Mouse (Mus musculus): ENCODE data around the gene Terb2. TPM values are rescaled to one million over a fixed set of nuclear protein-coding genes. Genes with fewer than 3 reads are reported as not detected.
A peak's percentile ranks its signal among the peaks of the same experiment; 100 is the strongest.

Gene Terb2
- polyA plus RNA-seq, 1 experiment from 2014 or later: not detected

- peak; percentile 61 for DNase-seq (ENCODE audit: low spot score)
- Histone ChIP-seq H3K4me2 (replicated peaks; ENCODE audit: low read depth, low read length) (no peak overlapping the region), H3K9me3 (ENCODE audit: low read length) (no peaks in the 10 kb centered on the region), H3K27me3 (replicated peaks; ENCODE audit: insufficient read depth, low read length) (no peaks in the 10 kb centered on the region), H3K9ac (replicated peaks; ENCODE audit: low read depth) (no peak overlapping the region), H3K4me1 (ENCODE audit: insufficient read depth, low read depth, low read length) (no peaks in the 10 kb centered on the region), H3K4me3 (ENCODE audit: low read depth, low read length) (no peak overlapping the region), H3K27ac (ENCODE audit: low read length) (no peak overlapping the region), H3K36me3 (ENCODE audit: insufficient read depth, low read length) (0 out of 2 replicates have a peak, but pooled peaks cover 3% of the 10 kb centered on the region)
- WGBS: 25% methylated on average over 6 of the region's 6 CpGs
- no peak for TF ChIP-seq CTCF (IDR thresholded peaks at IDR 0.05)
- TF ChIP-seq EP300 (IDR thresholded peaks at IDR 0.05): no peak
- peak; percentile 43 for ATAC-seq
Measured at GRCm38 (mm10) chr2:122158362-122158802, 27.7 kb upstream of the Terb2 start.

GRCm38 (mm10) chr2:122159667-122160066 is 26.4 kb upstream of the Terb2 start:
- 77% methylated on average over 6 of the region's 6 CpGs for WGBS
- no peak overlapping the region for H3K27ac ChIP-seq (ENCODE audit: low read length)
- no peaks in the 10 kb centered on the region for H3K9me3 ChIP-seq (ENCODE audit: low read length)
- no peaks in the 10 kb centered on the region for H3K4me1 ChIP-seq (ENCODE audit: insufficient read depth, low read depth, low read length)
- no peak overlapping the region for H3K9ac ChIP-seq (replicated peaks; ENCODE audit: low read depth)
- TF ChIP-seq CTCF (IDR thresholded peaks at IDR 0.05) (no peak), EP300 (IDR thresholded peaks at IDR 0.05) (no peak)
- no peak overlapping the region for H3K4me3 ChIP-seq (ENCODE audit: low read depth, low read length)
- no peak for ATAC-seq
- no peaks in the 10 kb centered on the region for H3K27me3 ChIP-seq (replicated peaks; ENCODE audit: insufficient read depth, low read length)
- no peak for DNase-seq (ENCODE audit: low spot score)
- H3K4me2 ChIP-seq (replicated peaks; ENCODE audit: low read depth, low read length): no peak overlapping the region
- H3K36me3 ChIP-seq (ENCODE audit: insufficient read depth, low read length): 0 out of 2 replicates have a peak, but pooled peaks cover 3% of the 10 kb centered on the region

DNA sequence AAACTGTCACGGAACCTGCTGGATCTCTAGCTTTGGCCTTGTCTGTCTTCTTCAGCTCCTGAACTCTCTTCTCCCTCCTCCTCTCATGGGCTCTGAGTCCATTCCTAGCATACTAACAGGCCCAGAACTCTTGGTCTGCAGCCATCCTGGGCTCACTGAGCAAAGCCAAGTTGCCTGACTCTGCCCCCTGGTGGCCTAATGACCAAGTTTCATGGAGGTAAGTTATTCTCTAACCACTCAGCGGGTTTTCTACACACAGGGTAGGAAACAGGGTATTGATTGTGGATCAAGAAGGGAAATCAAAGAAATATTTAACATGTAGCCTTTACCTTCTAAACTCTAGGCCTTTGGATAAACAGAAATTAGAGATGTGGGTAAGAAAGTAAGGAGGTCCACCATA is 25.4 kb upstream of the Terb2 start, which contains the start of gene Trim69:
Gene Trim69, plus strand, starts transcription at position 21 of the 400 bp plus-strand sequence.
- Histone ChIP-seq H3K27ac (ENCODE audit: low read length) (no peak within 1 kb of the TSS), H3K36me3 (ENCODE audit: insufficient read depth, low read length) (no peaks in the 10 kb centered on the region), H3K4me3 (ENCODE audit: low read depth, low read length) (no peak within 1 kb of the TSS), H3K9me3 (ENCODE audit: low read length) (no peaks in the 10 kb centered on the region), H3K4me2 (replicated peaks; ENCODE audit: low read depth, low read length) (no peak within 1 kb of the TSS), H3K9ac (replicated peaks; ENCODE audit: low read depth) (no peak within 1 kb of the TSS), H3K27me3 (replicated peaks; ENCODE audit: insufficient read depth, low read length) (no peaks in the 10 kb centered on the region), H3K4me1 (ENCODE audit: insufficient read depth, low read depth, low read length) (no peaks in the 10 kb centered on the region)
- WGBS: 42% methylated on average over 2 of the region's 2 CpGs
- no peak for TF ChIP-seq EP300 (IDR thresholded peaks at IDR 0.05)
- TF ChIP-seq CTCF (IDR thresholded peaks at IDR 0.05): peak; percentile 95
- DNase-seq (ENCODE audit: low spot score) (peak; percentile 87), ATAC-seq (peak; percentile 71)

- Histone ChIP-seq H3K27ac (ENCODE audit: low read length) (no peak overlapping the region), H3K36me3 (ENCODE audit: insufficient read depth, low read length) (no peaks in the 10 kb centered on the region), H3K4me3 (ENCODE audit: low read depth, low read length) (no peak overlapping the region), H3K9me3 (ENCODE audit: low read length) (no peaks in the 10 kb centered on the region), H3K4me2 (replicated peaks; ENCODE audit: low read depth, low read length) (no peak overlapping the region), H3K4me1 (ENCODE audit: insufficient read depth, low read depth, low read length) (no peaks in the 10 kb centered on the region), H3K27me3 (replicated peaks; ENCODE audit: insufficient read depth, low read length) (no peaks in the 10 kb centered on the region), H3K9ac (replicated peaks; ENCODE audit: low read depth) (no peak overlapping the region)
- peak; percentile 50 for ATAC-seq
- DNase-seq (ENCODE audit: low spot score): peak; percentile 60
- TF ChIP-seq CTCF (IDR thresholded peaks at IDR 0.05) (no peak), EP300 (IDR thresholded peaks at IDR 0.05) (no peak)
- 26% methylated on average over 4 of the region's 4 CpGs for WGBS
Measured at GRCm38 (mm10) chr2:122161542-122161941, 24.5 kb upstream of the Terb2 start.

GRCm38 (mm10) chr2:122162529-122162928 is 23.5 kb upstream of the Terb2 start:
- Histone ChIP-seq H3K27ac (ENCODE audit: low read length) (no peak overlapping the region), H3K27me3 (replicated peaks; ENCODE audit: insufficient read depth, low read length) (no peaks in the 10 kb centered on the region), H3K36me3 (ENCODE audit: insufficient read depth, low read length) (no peaks in the 10 kb centered on the region), H3K4me3 (ENCODE audit: low read depth, low read length) (no peak overlapping the region), H3K4me2 (replicated peaks; ENCODE audit: low read depth, low read length) (no peak overlapping the region), H3K4me1 (ENCODE audit: insufficient read depth, low read depth, low read length) (no peaks in the 10 kb centered on the region), H3K9ac (replicated peaks; ENCODE audit: low read depth) (no peak overlapping the region), H3K9me3 (ENCODE audit: low read length) (no peaks in the 10 kb centered on the region)
- no peak for TF ChIP-seq EP300 (IDR thresholded peaks at IDR 0.05)
- TF ChIP-seq CTCF (IDR thresholded peaks at IDR 0.05): no peak
- ATAC-seq: no peak
- 80% methylated on average over 2 of the region's 2 CpGs for WGBS
- DNase-seq (ENCODE audit: low spot score): no peak

- Histone ChIP-seq H3K27me3 (replicated peaks; ENCODE audit: insufficient read depth, low read length) (no peaks in the 10 kb centered on the region), H3K9ac (replicated peaks; ENCODE audit: low read depth) (no peak overlapping the region), H3K9me3 (ENCODE audit: low read length) (no peaks in the 10 kb centered on the region), H3K4me1 (ENCODE audit: insufficient read depth, low read depth, low read length) (no peaks in the 10 kb centered on the region), H3K4me2 (replicated peaks; ENCODE audit: low read depth, low read length) (no peak overlapping the region), H3K4me3 (ENCODE audit: low read depth, low read length) (no peak overlapping the region), H3K36me3 (ENCODE audit: insufficient read depth, low read length) (no peaks in the 10 kb centered on the region), H3K27ac (ENCODE audit: low read length) (no peak overlapping the region)
- DNase-seq (ENCODE audit: low spot score): no peak
- 64% methylated on average over 13 of the region's 13 CpGs for WGBS
- TF ChIP-seq CTCF (IDR thresholded peaks at IDR 0.05): no peak
- no peak for TF ChIP-seq EP300 (IDR thresholded peaks at IDR 0.05)
- ATAC-seq: no peak
Measured at GRCm38 (mm10) chr2:122163430-122164195, 22.5 kb upstream of the Terb2 start.
